Mouse (Mus musculus) spleen, postnatal 10 days (tissue): ENCODE measurements around the gene Cmss1.
"Not testable (repeated sequence)": the region's sequence is repeated elsewhere in the genome, so short reads cannot be mapped to it uniquely, and the experiment has no call there.

Experiments used
- DNase-seq, 2 experiments: peaks; one replicate each; pipeline ENCODE4 v3.0.0; 2021 to 2022; ENCODE audit warnings: low spot score in 2 of 2

Gene Cmss1

GRCm38 (mm10) chr16:57427516-57428285, 179.0 kb downstream of the Cmss1 start:
- DNase-seq, result no peak

DNA sequence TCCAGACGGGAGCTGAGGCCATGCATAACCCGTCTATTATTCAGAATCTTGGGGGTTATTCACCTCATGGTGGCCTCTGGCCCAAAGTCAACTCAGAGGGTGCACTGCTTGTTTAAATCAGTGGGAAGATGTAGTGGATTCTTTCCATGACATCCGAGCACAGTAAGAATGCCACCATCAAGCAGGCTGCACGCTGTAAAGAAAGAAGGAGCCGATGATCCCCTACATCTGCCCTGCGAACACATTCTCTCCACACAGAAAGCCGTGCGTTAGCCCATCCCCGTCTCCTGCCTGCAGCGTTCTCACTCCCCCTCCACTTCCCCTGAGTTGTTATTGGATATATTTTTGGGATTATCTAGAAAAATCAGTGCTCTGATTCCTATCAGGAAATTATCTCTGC, 180.0 kb downstream of the Cmss1 start:
- no peak for DNase-seq

DNA sequence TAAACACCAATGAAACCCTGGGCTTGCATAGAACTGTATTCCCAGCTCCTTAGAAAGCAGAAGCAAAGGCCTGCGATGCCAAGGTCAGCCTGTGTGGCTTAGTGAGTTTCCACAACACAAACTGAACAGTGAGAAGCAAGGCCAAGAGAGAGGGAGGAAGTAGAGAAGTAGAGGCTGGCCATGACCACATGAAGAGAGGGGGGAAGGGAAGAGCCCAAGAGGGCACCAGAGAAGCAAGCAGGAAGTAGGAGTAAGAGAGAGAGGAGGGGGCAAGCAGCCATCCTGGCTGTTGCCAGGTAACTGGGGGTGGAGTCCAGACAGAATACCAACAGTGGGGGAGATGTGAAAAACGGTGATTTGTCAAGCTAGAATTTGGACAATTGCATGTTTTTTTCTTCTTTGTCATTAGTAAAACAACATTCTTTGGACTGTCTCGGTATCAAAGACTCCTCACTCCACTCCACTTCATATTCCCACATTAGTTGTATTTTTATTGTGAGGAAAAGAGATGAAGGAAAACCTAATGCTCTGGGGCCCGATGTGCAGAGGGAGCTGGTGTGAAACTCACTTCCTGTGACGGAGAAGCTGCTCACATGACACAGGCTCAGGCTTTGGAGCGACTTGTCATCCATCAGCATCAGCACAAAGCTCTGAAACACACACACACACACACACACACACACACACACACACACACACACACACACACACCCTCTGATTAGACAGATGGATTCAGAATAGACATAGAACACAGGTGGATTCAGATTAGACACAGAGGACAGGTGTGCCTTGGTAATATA, 183.5 kb downstream of the Cmss1 start:
- DNase-seq, result peak in 1 of 2 experiments; percentile 57

GRCm38 (mm10) chr16:57421680-57422417, 184.8 kb downstream of the Cmss1 start:
- DNase-seq, result no peak

DNA sequence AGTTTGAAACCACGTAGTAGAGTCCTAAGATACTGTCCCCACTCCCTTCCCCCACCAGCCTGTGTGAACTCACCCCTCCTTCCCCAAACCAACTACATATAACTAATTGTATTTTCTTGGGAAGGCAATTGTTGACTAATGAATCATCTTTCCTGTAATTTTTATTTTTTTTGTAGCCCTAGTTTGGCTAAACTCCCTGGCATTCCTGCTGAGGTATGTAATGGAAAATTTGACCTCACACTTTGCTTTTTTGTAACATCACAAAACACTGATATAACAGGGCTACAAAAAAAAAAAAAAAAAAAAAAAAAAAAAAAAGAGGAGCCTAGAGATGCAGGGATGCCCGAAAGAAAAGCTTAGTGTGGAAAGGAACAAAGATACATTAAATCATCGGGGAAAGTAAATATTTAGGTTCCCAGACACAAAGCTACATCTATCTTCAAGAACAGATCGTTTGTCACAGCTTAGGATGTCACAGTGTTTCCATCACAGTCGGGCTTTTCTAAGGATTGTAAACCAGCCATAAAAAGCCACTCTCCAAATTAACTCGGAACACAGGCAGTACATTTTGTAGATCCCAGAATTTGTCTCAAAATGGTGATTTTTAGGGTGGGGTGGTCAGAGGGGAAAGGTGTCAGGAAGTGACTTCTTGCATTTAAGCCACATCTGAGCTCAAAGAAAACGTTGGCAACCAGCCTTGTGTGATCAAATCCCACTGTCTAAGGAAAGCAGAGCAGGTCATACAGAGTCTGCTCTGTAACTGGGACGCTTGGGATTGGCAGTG, 185.7 kb downstream of the Cmss1 start:
- DNase-seq, result no peak

DNA sequence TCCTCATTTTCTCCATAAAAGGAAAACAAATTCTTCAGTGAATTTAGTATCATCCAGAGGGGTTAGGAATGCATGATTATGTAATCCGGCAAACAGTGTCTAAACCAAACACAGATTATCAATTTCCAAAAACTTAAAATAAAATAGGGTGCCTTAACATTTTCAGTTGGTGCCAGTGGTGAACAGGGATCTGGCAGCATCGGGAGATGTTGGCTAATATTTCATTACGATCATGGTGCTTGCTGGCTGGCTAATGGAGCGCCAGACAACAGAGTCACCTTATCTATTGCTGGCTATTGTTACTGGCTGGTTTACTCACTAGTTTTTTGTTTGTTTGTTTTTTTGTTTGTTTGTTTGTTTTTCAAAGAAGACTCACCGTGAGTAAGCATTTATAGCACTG, 186.8 kb downstream of the Cmss1 start:
- no peak for DNase-seq

DNA sequence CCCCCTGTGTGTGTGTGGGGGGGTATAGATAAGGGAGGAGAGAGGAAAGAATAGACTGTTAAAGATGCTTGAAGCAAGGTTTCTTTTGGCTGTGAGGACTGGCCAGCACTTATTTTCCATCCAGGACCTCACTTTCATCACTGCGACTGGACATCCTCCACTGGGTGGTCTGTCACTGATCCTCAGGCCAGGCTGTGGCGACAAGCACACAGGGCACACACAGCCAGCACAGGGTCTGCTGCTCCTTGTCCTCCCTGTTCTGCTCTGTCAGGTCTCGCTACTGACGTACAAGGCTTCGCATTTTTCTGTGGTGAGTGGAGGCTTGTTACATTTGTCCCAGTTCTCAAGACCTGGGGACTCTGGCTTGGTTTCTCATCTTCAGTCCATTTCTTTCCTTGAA, 187.3 kb downstream of the Cmss1 start:
- DNase-seq, result no peak

GRCm38 (mm10) chr16:57417955-57418354, 188.7 kb downstream of the Cmss1 start:
- no peak for DNase-seq

DNA sequence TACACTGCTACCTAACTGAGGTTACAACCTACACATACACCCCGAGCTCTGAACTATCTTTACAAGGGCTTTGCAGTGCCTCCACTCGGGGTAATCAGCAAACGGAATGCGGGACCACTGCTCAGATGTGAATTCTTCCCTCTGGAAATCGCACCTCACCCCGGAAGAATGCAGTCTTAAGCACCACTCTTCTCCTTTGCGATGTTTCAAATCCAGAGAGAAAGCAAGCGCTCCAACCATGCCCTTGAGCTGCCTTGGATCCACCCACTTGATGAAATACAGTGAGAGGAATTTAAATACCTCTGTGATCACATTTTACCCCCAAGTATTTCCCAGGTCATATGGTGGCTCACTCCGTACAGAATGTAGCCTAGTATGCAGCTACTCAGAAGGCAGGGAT, 189.6 kb downstream of the Cmss1 start:
- DNase-seq, result no peak

- DNase-seq, result no peak
Observed at GRCm38 (mm10) chr16:57416049-57416448, 190.6 kb downstream of the Cmss1 start.

- DNase-seq, result no peak
Observed at GRCm38 (mm10) chr16:57412766-57413165, 193.9 kb downstream of the Cmss1 start.

- DNase-seq, result no peak
Observed at GRCm38 (mm10) chr16:57403825-57404224, 202.8 kb downstream of the Cmss1 start.

GRCm38 (mm10) chr16:57402910-57403309, 203.8 kb downstream of the Cmss1 start:
- DNase-seq, result no peak

DNA sequence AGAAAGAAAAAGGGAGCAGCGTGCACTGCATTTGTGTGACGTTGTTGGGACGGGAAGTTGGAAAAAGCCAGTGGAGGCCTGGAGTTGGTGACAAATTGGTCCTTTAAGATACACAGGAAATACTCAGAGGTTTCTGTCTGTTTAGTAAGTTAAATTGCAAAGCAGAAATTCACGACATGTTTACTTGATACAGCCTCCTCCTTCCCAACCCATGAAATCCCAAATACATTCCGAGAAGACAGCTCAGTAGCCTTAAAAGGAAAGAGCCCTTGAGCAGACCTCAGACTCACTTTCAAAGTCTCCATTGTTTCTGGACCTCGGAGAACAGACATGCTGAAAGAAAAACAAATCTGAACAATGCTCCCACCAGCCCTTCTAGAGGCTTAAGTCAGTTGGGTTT, 205.0 kb downstream of the Cmss1 start:
- DNase-seq, result no peak

- no peak for DNase-seq
Observed at GRCm38 (mm10) chr16:57399566-57399965, 207.1 kb downstream of the Cmss1 start.

GRCm38 (mm10) chr16:57398387-57399214, 208.1 kb downstream of the Cmss1 start:
- peak; percentile 46 to 72 for DNase-seq

- DNase-seq, result no peak
Observed at GRCm38 (mm10) chr16:57397845-57398244, 208.8 kb downstream of the Cmss1 start.

GRCm38 (mm10) chr16:57396249-57396648, 210.4 kb downstream of the Cmss1 start:
- no peak for DNase-seq

DNA sequence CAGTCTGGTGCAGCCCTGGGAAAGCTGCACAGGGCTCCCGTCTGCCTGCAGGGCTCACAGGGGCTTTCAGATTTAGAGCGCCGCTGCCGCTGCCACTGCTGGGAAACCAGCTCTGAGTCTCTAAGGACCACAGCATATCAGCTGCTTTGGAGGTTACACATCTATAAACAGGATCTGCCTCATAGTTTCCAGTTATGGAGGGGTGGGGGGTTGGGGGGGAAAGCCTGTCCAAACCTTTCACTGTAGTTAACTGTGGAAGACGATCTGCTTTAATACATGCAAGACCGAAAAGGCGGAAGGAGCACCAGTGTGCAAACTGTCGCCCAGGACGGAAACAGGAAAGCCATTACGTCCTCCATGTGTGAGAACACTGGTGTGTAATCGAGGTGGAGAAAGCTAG, 213.5 kb downstream of the Cmss1 start:
- no peak for DNase-seq

- DNase-seq, result no peak
Observed at GRCm38 (mm10) chr16:57392461-57392860, 214.2 kb downstream of the Cmss1 start.

GRCm38 (mm10) chr16:57391171-57391570, 215.5 kb downstream of the Cmss1 start:
- not testable (repeated sequence) for DNase-seq
